Mouse (Mus musculus): ENCODE measurements at regions not wholly inside any gene's neighbourhood (a gene's known extent, or its start where the extent isn't known, plus 50 kb on each side); places are given as distances from the start of the nearest gene placed in this dataset.
"Not testable (repeated sequence)": the region's sequence is repeated elsewhere in the genome, so short reads cannot be mapped to it uniquely, and the experiment has no call there.

- DNase-seq = no peak
These were observed 136.7 kb downstream of the Car2 start for GRCm38 (mm10) chr3:15022773-15023172.

- no peak for DNase-seq
These were observed 154.9 kb downstream of the Car2 start for GRCm38 (mm10) chr3:15040866-15041528.

GRCm38 (mm10) chr3:15053968-15054367, 167.9 kb downstream of the Car2 start:
- DNase-seq = no peak

- not testable (repeated sequence) for DNase-seq
These were observed 169.6 kb downstream of the Car2 start for GRCm38 (mm10) chr3:15055516-15056256.

- DNase-seq = not testable (repeated sequence)
These were observed 170.9 kb downstream of the Car2 start for GRCm38 (mm10) chr3:15056788-15057585.

- no peak for DNase-seq
These were observed 179.6 kb downstream of the Car2 start for GRCm38 (mm10) chr3:15065681-15066080.

- DNase-seq = no peak
These were observed 182.2 kb downstream of the Car2 start for GRCm38 (mm10) chr3:15068256-15068655.

GRCm38 (mm10) chr3:15071030-15071883, 185.2 kb downstream of the Car2 start:
- no peak for DNase-seq

GRCm38 (mm10) chr3:15073405-15073804, 187.3 kb downstream of the Car2 start:
- no peak for DNase-seq

GRCm38 (mm10) chr3:15073847-15074246, 187.8 kb downstream of the Car2 start:
- DNase-seq = no peak

GRCm38 (mm10) chr3:15074949-15075348, 188.9 kb downstream of the Car2 start:
- DNase-seq = no peak

GRCm38 (mm10) chr3:15090124-15090523, 204.1 kb downstream of the Car2 start:
- no peak for DNase-seq

GRCm38 (mm10) chr3:15098206-15098817, 212.2 kb downstream of the Car2 start:
- no peak for DNase-seq

GRCm38 (mm10) chr3:15098981-15099380, 212.9 kb downstream of the Car2 start:
- no peak for DNase-seq

- DNase-seq = no peak
These were observed 219.6 kb downstream of the Car2 start for GRCm38 (mm10) chr3:15105627-15106026.

- DNase-seq = no peak
These were observed 220.2 kb downstream of the Car2 start for GRCm38 (mm10) chr3:15106281-15106680.

GRCm38 (mm10) chr3:15107301-15107700, 221.2 kb downstream of the Car2 start:
- DNase-seq = no peak

- no peak for DNase-seq
These were observed 222.3 kb downstream of the Car2 start for GRCm38 (mm10) chr3:15108239-15108934.

- DNase-seq = no peak
These were observed 221.9 kb downstream of the Gm9733 start for GRCm38 (mm10) chr3:15110037-15110748.

- DNase-seq = no peak
These were observed 219.8 kb downstream of the Gm9733 start for GRCm38 (mm10) chr3:15112177-15112838.

Data from spleen, adult 18-20 months (tissue).